In the genomic region with DNA sequence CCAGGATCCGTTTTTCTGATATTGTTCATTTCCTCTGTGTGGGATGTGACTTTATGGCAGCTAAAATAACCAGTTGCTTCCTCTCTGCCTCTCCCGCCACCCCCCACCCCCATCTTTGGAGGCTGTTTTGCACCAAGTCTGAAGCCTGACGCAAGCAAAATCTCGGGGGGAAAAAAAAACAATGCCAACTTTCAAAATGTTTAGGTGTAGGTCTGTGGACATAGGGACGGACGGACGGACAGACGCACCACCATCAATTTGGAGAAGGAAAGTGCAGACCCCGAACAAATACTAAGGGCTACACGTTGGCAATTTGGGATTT, we compare ENCODE assay signal across 8 mouse cellular contexts. TPM values are rescaled to one million over a fixed set of nuclear protein-coding genes. Genes with fewer than 3 reads are reported as not detected.
A peak's percentile ranks its signal among the peaks of the same experiment; 100 is the strongest.
DNase-seq lines count a peak whose midpoint lies in the region; ATAC-seq lines count a peak whose summit lies in the region.

No protein-coding gene starts in this region.

- 6% methylated on average over 10 of the region's 10 CpGs for WGBS in forebrain, embryonic 10.5 days
- 3% methylated on average over 10 of the region's 10 CpGs for WGBS in forebrain, embryonic 14.5 days
- WGBS in lung, embryonic 15.5 days, result 5% methylated on average over 10 of the region's 10 CpGs
- 3% methylated on average over 10 of the region's 10 CpGs for WGBS in limb, embryonic 10.5 days

- peaks cover 100% of the 10 kb centered on the region for H3K27me3 ChIP-seq in forebrain, embryonic 10.5 days (ENCODE audit: poor library complexity, severe bottlenecking)
- H3K27me3 ChIP-seq in forebrain, embryonic 14.5 days (replicated peaks; ENCODE audit: control insufficient read depth, insufficient read depth, low read length), result peaks cover 80% of the 10 kb centered on the region
- peaks cover 88% of the 10 kb centered on the region for H3K27me3 ChIP-seq in lung, embryonic 15.5 days
- H3K27me3 ChIP-seq in limb, embryonic 10.5 days (ENCODE audit: low read depth, poor library complexity, severe bottlenecking), result peaks cover 99% of the 10 kb centered on the region
- no peaks in the 10 kb centered on the region for H3K27me3 ChIP-seq in splenic B cell, adult 2 months (ENCODE audit: control insufficient read depth, insufficient read depth, low read length, poor library complexity, severe bottlenecking)

- H3K27ac ChIP-seq in forebrain, embryonic 10.5 days, result no peak overlapping the region
- H3K27ac ChIP-seq in forebrain, embryonic 14.5 days (ENCODE audit: low read depth, low read length), result no peak overlapping the region
- peak overlapping the region; percentile 66; the same call in 1 of the 2 replicates for H3K27ac ChIP-seq in lung, embryonic 15.5 days
- H3K27ac ChIP-seq in limb, embryonic 10.5 days, result no peak overlapping the region

- no peaks in the 10 kb centered on the region; the same call in 1 of the 2 replicates for H3K9me3 ChIP-seq in forebrain, embryonic 10.5 days
- H3K9me3 ChIP-seq in forebrain, embryonic 14.5 days (replicated peaks; ENCODE audit: control insufficient read depth, low read length), result no peaks in the 10 kb centered on the region
- no peaks in the 10 kb centered on the region for H3K9me3 ChIP-seq in lung, embryonic 15.5 days
- H3K9me3 ChIP-seq in limb, embryonic 10.5 days (replicated peaks), result no peaks in the 10 kb centered on the region

- no peak overlapping the region for H3K9ac ChIP-seq in forebrain, embryonic 14.5 days (ENCODE audit: low read length)
- H3K9ac ChIP-seq in lung, embryonic 15.5 days, result no peak overlapping the region

- H3K4me3 ChIP-seq in forebrain, embryonic 10.5 days, result 0 out of 2 replicates have a peak overlapping the region, but pooled peaks have one; percentile 52
- H3K4me3 ChIP-seq in forebrain, embryonic 14.5 days (ENCODE audit: low read depth, low read length), result no peak overlapping the region
- H3K4me3 ChIP-seq in lung, embryonic 15.5 days, result peak overlapping the region; percentile 62
- H3K4me3 ChIP-seq in limb, embryonic 10.5 days, result 0 out of 2 replicates have a peak overlapping the region, but pooled peaks have one; percentile 4

- no peaks in the 10 kb centered on the region for H3K36me3 ChIP-seq in forebrain, embryonic 10.5 days (replicated peaks)
- H3K36me3 ChIP-seq in forebrain, embryonic 14.5 days (ENCODE audit: control insufficient read depth, insufficient read depth, low read length), result no peaks in the 10 kb centered on the region
- H3K36me3 ChIP-seq in lung, embryonic 15.5 days, result no peaks in the 10 kb centered on the region
- H3K36me3 ChIP-seq in limb, embryonic 10.5 days, result no peaks in the 10 kb centered on the region
- H3K36me3 ChIP-seq in splenic B cell, adult 2 months (ENCODE audit: control insufficient read depth, insufficient read depth, low read length, poor library complexity, severe bottlenecking), result peaks cover 22% of the 10 kb centered on the region

- H3K4me2 ChIP-seq in forebrain, embryonic 14.5 days (ENCODE audit: low read length), result no peak overlapping the region
- peak overlapping the region; percentile 84 for H3K4me2 ChIP-seq in lung, embryonic 15.5 days

- no peak for DNase-seq in forebrain, embryonic 10.5 days (ENCODE audit: extremely low spot score, low spot score)
- DNase-seq in forebrain, embryonic 14.5 days (ENCODE audit: low spot score), result no peak
- no peak for DNase-seq in lung, postnatal 14 days
- peak; percentile 44 for DNase-seq in limb, embryonic 10.5 days (ENCODE audit: low spot score)
- peak; percentile 62 for DNase-seq in splenic B cell, adult 2 months (ENCODE audit: low read depth, low spot score)
- no peak for DNase-seq in thymus, postnatal 4 days
- DNase-seq in MN1 (ENCODE audit: low spot score), result no peak

- peaks cover 19% of the 10 kb centered on the region for H3K4me1 ChIP-seq in forebrain, embryonic 10.5 days
- no peaks in the 10 kb centered on the region for H3K4me1 ChIP-seq in forebrain, embryonic 14.5 days (ENCODE audit: control insufficient read depth, insufficient read depth, low read length)
- peaks cover 19% of the 10 kb centered on the region for H3K4me1 ChIP-seq in lung, embryonic 15.5 days
- peaks cover 36% of the 10 kb centered on the region for H3K4me1 ChIP-seq in limb, embryonic 10.5 days

- ATAC-seq in forebrain, embryonic 14.5 days, result no peak
- no peak for ATAC-seq in lung, embryonic 15.5 days (ENCODE audit: borderline replicate concordance, extremely low read depth, low FRiP score, low TSS enrichment)

RNA-seq across cellular contexts. Expression of a gene that starts 1.2 kb away (rescaled TPM):
- 4.2 and 6.3 TPM in 2 replicates for polyA plus RNA-seq in forebrain, embryonic 10.5 days (2016; fragmentation: Nextera tagmentation; extraction: Ambion mirVana)
- polyA plus RNA-seq in forebrain, embryonic 14.5 days (2014; fragmentation: Nextera tagmentation; extraction: Ambion mirVana), result 1.8 and 2.5 TPM in 2 replicates
- 32.8 and 38.0 TPM in 2 replicates for polyA plus RNA-seq in lung, embryonic 15.5 days (2015; fragmentation: Nextera tagmentation; extraction: Ambion mirVana)
- 6.8 and 7.2 TPM in 2 replicates for polyA plus RNA-seq in limb, embryonic 10.5 days (2016; fragmentation: Nextera tagmentation; extraction: Ambion mirVana)

RNA-seq across cellular contexts. Expression of a gene that starts 59.6 kb away (rescaled TPM):
- polyA plus RNA-seq in forebrain, embryonic 10.5 days (2016; fragmentation: Nextera tagmentation; extraction: Ambion mirVana), result 97.8 and 98.3 TPM in 2 replicates
- 40.5 and 41.6 TPM in 2 replicates for polyA plus RNA-seq in forebrain, embryonic 14.5 days (2014; fragmentation: Nextera tagmentation; extraction: Ambion mirVana)
- 69.0 and 73.4 TPM in 2 replicates for polyA plus RNA-seq in lung, embryonic 15.5 days (2015; fragmentation: Nextera tagmentation; extraction: Ambion mirVana)
- polyA plus RNA-seq in limb, embryonic 10.5 days (2016; fragmentation: Nextera tagmentation; extraction: Ambion mirVana), result 73.1 and 88.0 TPM in 2 replicates

Comparison
In these comparisons a context has a peak if more than half of its experiments do, and no peak if none do; other contexts are left out.
1. DNase-seq: peak in limb, embryonic 10.5 days (single experiment) and splenic B cell, adult 2 months (single experiment); none in forebrain, embryonic 10.5 days (single experiment), forebrain, embryonic 14.5 days (single experiment), lung, postnatal 14 days (single experiment), thymus, postnatal 4 days (single experiment) and MN1 (single experiment).